Mouse (Mus musculus) heart, postnatal 10 days (tissue): ENCODE data around the gene Mga. TPM values are rescaled to one million over a fixed set of nuclear protein-coding genes. Genes with fewer than 3 reads are reported as not detected.

Experiments used
- DNase-seq, 2 experiments: peaks; one replicate each; pipeline ENCODE4 v3.0.0; 2021
- intact Hi-C: fragments of 180-260 bp; cut with DNase I; formaldehyde crosslinking; loops from one replicate; pipeline ENCODE4 v1.15.1; 2025
- microRNA-seq, 2 experiments: library from miRNA; unstranded; fragments of <30 nt; microRNA quantifications; one replicate each; pipeline ENCODE4 v1.2.0; 2022
- total RNA-seq, 2 experiments: library from RNA; stranded (reverse); gene quantifications; 2 replicates each; pipeline ENCODE4 v1.2.3; 2021

The Mga gene
- total RNA-seq, 2 experiments from 2014 or later: 53.2 to 54.4 TPM

DNA sequence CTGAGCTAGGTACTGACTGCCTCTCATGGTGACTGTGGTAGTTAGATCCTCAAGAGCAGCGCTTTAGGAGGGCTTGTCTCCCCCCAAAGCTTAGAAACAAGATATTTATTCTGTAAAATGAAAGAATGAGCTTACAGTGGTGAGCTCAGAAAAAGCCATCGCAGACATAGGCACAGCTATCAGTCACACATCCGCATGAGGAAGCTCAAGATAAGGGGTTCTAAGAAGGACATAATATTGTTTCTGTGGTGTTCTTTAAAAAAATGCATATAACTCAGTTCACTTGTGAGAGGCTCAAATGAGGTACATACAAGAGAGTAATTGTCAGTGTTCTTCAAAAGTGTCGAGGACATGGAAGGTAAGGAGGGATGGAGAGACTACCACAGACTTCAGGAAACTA is 118.9 kb downstream of the Mga start:
- DNase-seq: no peak
- intact Hi-C loops: no loop called here

DNA sequence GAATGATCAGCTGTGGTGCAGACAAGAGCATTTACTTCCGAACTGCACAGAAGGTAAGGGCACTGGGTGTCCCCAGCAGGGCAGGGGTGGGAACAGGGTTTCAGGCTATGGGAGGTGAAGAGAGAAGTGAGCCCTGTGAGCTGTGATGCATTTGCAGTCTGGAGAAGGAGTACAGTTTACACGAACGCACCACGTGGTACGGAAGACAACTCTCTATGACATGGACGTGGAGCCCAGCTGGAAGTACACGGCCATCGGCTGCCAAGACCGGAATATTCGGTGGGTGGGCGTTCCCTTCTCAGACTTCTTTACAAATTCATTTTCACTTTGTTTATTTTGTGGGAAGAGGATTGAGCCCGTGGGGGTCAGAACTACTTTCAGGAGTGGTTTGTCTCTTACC is 120.6 kb downstream of the Mga start:
- no peak for DNase-seq
- intact Hi-C loops: no loop called here

Small RNA genes within 50 kb of the gene (microRNA-seq; reads per million reads assigned to microRNA genes)
- 0 reads per million in 2 experiments for gene Mir7665

Other genes starting within 250 kb of the Mga start
- 10 to 100 TPM; 56.6 to 57.6 TPM for gene Ndufaf1, start 234.4 kb upstream of the Mga start, total RNA-seq
- 10 to 100 TPM; 24.6 to 27.3 TPM for gene Rtf1, start 222.2 kb upstream of the Mga start, total RNA-seq
- 1 to 10 TPM in 1 of 2 experiments, under 1 TPM in 1; 0.74 to 1.5 TPM for gene Itpka, start 154.9 kb upstream of the Mga start, total RNA-seq
- gene Ltk, start 136.8 kb upstream of the Mga start, total RNA-seq: under 1 TPM in 1 of 2 experiments, not detected in 1; 0.15 TPM
- 10 to 100 TPM; 13.7 to 14.4 TPM for gene Rpap1, start 109.7 kb upstream of the Mga start, total RNA-seq
- gene Tyro3, start 99.5 kb upstream of the Mga start, total RNA-seq: 1 to 10 TPM; 5.0 to 6.6 TPM
- 10 to 100 TPM; 11.8 to 12.7 TPM for gene Mapkbp1, start 75.5 kb downstream of the Mga start, total RNA-seq
- gene Jmjd7, start 130.3 kb downstream of the Mga start, total RNA-seq: 10 to 100 TPM; 10.8 to 11.4 TPM
- gene Gm28042, start 130.3 kb downstream of the Mga start, total RNA-seq: under 1 TPM; 0.74 to 0.93 TPM
- 1 to 10 TPM; 1.7 to 1.8 TPM for gene Pla2g4b, start 136.2 kb downstream of the Mga start, total RNA-seq